Mouse (Mus musculus) thymus, postnatal 36 days (tissue): ENCODE measurements around the gene Gk5.

Experiments used
- DNase-seq, 2 experiments: peaks; one replicate each; pipeline ENCODE4 v3.0.0; 2022; ENCODE audit warnings: mixed read lengths in 2 of 2

Gene Gk5

DNA sequence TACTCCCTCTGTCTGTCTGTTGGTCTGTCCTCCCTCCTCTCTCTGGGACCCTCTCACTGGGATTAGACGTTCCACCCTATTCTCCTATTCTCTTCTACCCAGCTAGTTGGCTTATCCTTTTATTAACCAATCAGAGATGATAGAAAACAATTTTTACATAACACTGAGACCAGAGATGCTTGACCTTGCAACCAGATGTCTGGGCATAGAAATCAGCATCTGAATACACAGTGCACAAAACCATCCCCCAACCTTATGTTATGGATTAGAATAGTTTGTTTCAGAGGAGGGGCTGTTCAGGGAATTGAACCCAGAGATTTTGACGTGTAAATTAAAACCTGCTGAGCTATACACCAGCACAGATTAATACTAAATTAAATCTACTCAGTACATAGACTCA, 111.1 kb downstream of the Gk5 start:
- DNase-seq = no peak
